Mouse (Mus musculus): Measurements from ENCODE around the gene Tmem132d. TPM values are rescaled to one million over a fixed set of nuclear protein-coding genes. Genes with fewer than 3 reads are reported as not detected.

Tmem132d gene
- polyA plus RNA-seq, 1 experiment, result 2.4 TPM

GRCm38 (mm10) chr5:128176234-128176633 is 256.6 kb downstream of the Tmem132d start:
- DNase-seq, result no peak
- TF ChIP-seq CTCF (IDR thresholded peaks at IDR 0.05; ENCODE audit: borderline replicate concordance, insufficient read depth, low read depth, low read length), result no peak
- no peak for TF ChIP-seq POLR2A (IDR thresholded peaks at IDR 0.05; ENCODE audit: borderline replicate concordance, insufficient read depth, low read length)
- Histone ChIP-seq H3K27ac (ENCODE audit: insufficient read depth, low read length) (no peak overlapping the region), H3K27me3 (ENCODE audit: control insufficient read depth, insufficient read depth, low read length) (no peaks in the 10 kb centered on the region), H3K4me3 (replicated peaks; ENCODE audit: insufficient read depth, low read depth, low read length) (no peak overlapping the region), H3K4me1 (ENCODE audit: control insufficient read depth, insufficient read depth, low read length) (no peaks in the 10 kb centered on the region)
- 89% methylated on average over 2 of the region's 2 CpGs for WGBS

GRCm38 (mm10) chr5:128158901-128159675 is 273.8 kb downstream of the Tmem132d start:
- H3K27ac ChIP-seq (ENCODE audit: insufficient read depth, low read length), result no peak overlapping the region

GRCm38 (mm10) chr5:128151461-128151860 is 281.4 kb downstream of the Tmem132d start:
- DNase-seq, result no peak
- Histone ChIP-seq H3K4me3 (replicated peaks; ENCODE audit: insufficient read depth, low read depth, low read length) (no peak overlapping the region), H3K27me3 (ENCODE audit: control insufficient read depth, insufficient read depth, low read length) (no peaks in the 10 kb centered on the region; the same call in 1 of the 2 replicates), H3K27ac (ENCODE audit: insufficient read depth, low read length) (no peak overlapping the region), H3K4me1 (ENCODE audit: control insufficient read depth, insufficient read depth, low read length) (no peaks in the 10 kb centered on the region)
- TF ChIP-seq POLR2A (IDR thresholded peaks at IDR 0.05; ENCODE audit: borderline replicate concordance, insufficient read depth, low read length), result no peak
- TF ChIP-seq CTCF (IDR thresholded peaks at IDR 0.05; ENCODE audit: borderline replicate concordance, insufficient read depth, low read depth, low read length), result no peak
- 93% methylated on average over 6 of the region's 8 CpGs for WGBS

More at GRCm38 (mm10) chr5:128158901-128159675, 273.8 kb downstream of the Tmem132d start:
- Histone ChIP-seq H3K4me3 (replicated peaks; ENCODE audit: insufficient read depth, low read depth, low read length) (no peak overlapping the region), H3K27me3 (ENCODE audit: control insufficient read depth, insufficient read depth, low read length) (no peaks in the 10 kb centered on the region; the same call in 1 of the 2 replicates), H3K4me1 (ENCODE audit: control insufficient read depth, insufficient read depth, low read length) (no peaks in the 10 kb centered on the region)
- DNase-seq, result peak in 1 of 2 experiments; percentile 11
- TF ChIP-seq POLR2A (IDR thresholded peaks at IDR 0.05; ENCODE audit: borderline replicate concordance, insufficient read depth, low read length) (no peak), CTCF (IDR thresholded peaks at IDR 0.05; ENCODE audit: borderline replicate concordance, insufficient read depth, low read depth, low read length) (no peak)
- WGBS, result 28% methylated on average over 12 of the region's 12 CpGs

- TF ChIP-seq CTCF (IDR thresholded peaks at IDR 0.05; ENCODE audit: borderline replicate concordance, insufficient read depth, low read depth, low read length) (no peak), POLR2A (IDR thresholded peaks at IDR 0.05; ENCODE audit: borderline replicate concordance, insufficient read depth, low read length) (no peak)
- no peaks in the 10 kb centered on the region for H3K4me1 ChIP-seq (ENCODE audit: control insufficient read depth, insufficient read depth, low read length)
- H3K27me3 ChIP-seq (ENCODE audit: control insufficient read depth, insufficient read depth, low read length), result no peaks in the 10 kb centered on the region
- H3K4me3 ChIP-seq (replicated peaks; ENCODE audit: insufficient read depth, low read depth, low read length), result no peak overlapping the region
- DNase-seq, result no peak
- 66% methylated on average over 15 of the region's 15 CpGs for WGBS
- no peak overlapping the region for H3K27ac ChIP-seq (ENCODE audit: insufficient read depth, low read length)
These were observed 285.8 kb downstream of the Tmem132d start for GRCm38 (mm10) chr5:128146901-128147645.

GRCm38 (mm10) chr5:128144799-128145198 is 288.1 kb downstream of the Tmem132d start:
- no peak overlapping the region for H3K27ac ChIP-seq (ENCODE audit: insufficient read depth, low read length)
- no peak for DNase-seq

GRCm38 (mm10) chr5:128136818-128137217 is 296.1 kb downstream of the Tmem132d start:
- DNase-seq, result no peak
- TF ChIP-seq CTCF (IDR thresholded peaks at IDR 0.05; ENCODE audit: borderline replicate concordance, insufficient read depth, low read depth, low read length), result no peak
- TF ChIP-seq POLR2A (IDR thresholded peaks at IDR 0.05; ENCODE audit: borderline replicate concordance, insufficient read depth, low read length), result no peak
- Histone ChIP-seq H3K27ac (ENCODE audit: insufficient read depth, low read length) (no peak overlapping the region), H3K27me3 (ENCODE audit: control insufficient read depth, insufficient read depth, low read length) (no peaks in the 10 kb centered on the region), H3K4me1 (ENCODE audit: control insufficient read depth, insufficient read depth, low read length) (no peaks in the 10 kb centered on the region), H3K4me3 (replicated peaks; ENCODE audit: insufficient read depth, low read depth, low read length) (no peak overlapping the region)
- 72% methylated on average over 8 of the region's 8 CpGs for WGBS

More at GRCm38 (mm10) chr5:128144799-128145198, 288.1 kb downstream of the Tmem132d start:
- Histone ChIP-seq H3K27me3 (ENCODE audit: control insufficient read depth, insufficient read depth, low read length) (no peaks in the 10 kb centered on the region), H3K4me1 (ENCODE audit: control insufficient read depth, insufficient read depth, low read length) (no peaks in the 10 kb centered on the region), H3K4me3 (replicated peaks; ENCODE audit: insufficient read depth, low read depth, low read length) (no peak overlapping the region)
- TF ChIP-seq CTCF (IDR thresholded peaks at IDR 0.05; ENCODE audit: borderline replicate concordance, insufficient read depth, low read depth, low read length) (no peak), POLR2A (IDR thresholded peaks at IDR 0.05; ENCODE audit: borderline replicate concordance, insufficient read depth, low read length) (no peak)
- WGBS, result 93% methylated on average over 3 of the region's 3 CpGs

GRCm38 (mm10) chr5:128122656-128123055 is 310.2 kb downstream of the Tmem132d start:
- no peak for DNase-seq
- WGBS, result 62% methylated on average over 3 of the region's 3 CpGs

More at GRCm38 (mm10) chr5:128122656-128123055, 310.2 kb downstream of the Tmem132d start:
- H3K27ac ChIP-seq (ENCODE audit: insufficient read depth, low read length), result no peak overlapping the region
- H3K4me3 ChIP-seq (replicated peaks; ENCODE audit: insufficient read depth, low read depth, low read length), result no peak overlapping the region
- TF ChIP-seq CTCF (IDR thresholded peaks at IDR 0.05; ENCODE audit: borderline replicate concordance, insufficient read depth, low read depth, low read length) (no peak), POLR2A (IDR thresholded peaks at IDR 0.05; ENCODE audit: borderline replicate concordance, insufficient read depth, low read length) (no peak)
- H3K27me3 ChIP-seq (ENCODE audit: control insufficient read depth, insufficient read depth, low read length), result no peaks in the 10 kb centered on the region
- H3K4me1 ChIP-seq (ENCODE audit: control insufficient read depth, insufficient read depth, low read length), result no peaks in the 10 kb centered on the region
